Mouse (Mus musculus): ENCODE measurements around the gene Tubb4b. TPM values are rescaled to one million over a fixed set of nuclear protein-coding genes. Genes with fewer than 3 reads are reported as not detected.

Gene Tubb4b
- polyA plus RNA-seq, 1 experiment: 209 TPM

- no peaks in the 10 kb centered on the region for H3K4me1 ChIP-seq (ENCODE audit: control insufficient read depth, insufficient read depth, low read length)
- TF ChIP-seq POLR2A (IDR thresholded peaks at IDR 0.05; ENCODE audit: low read depth, low read length) (no peak), CTCF (IDR thresholded peaks at IDR 0.05; ENCODE audit: borderline replicate concordance, insufficient read depth, low read length) (no peak)
- H3K4me3 ChIP-seq (ENCODE audit: insufficient read depth, low read length): no peak overlapping the region
Observed at GRCm38 (mm10) chr2:25182664-25183063, 41.8 kb downstream of the Tubb4b start.

GRCm38 (mm10) chr2:25181891-25182397 lies 42.6 kb downstream of the Tubb4b start:
- Histone ChIP-seq H3K4me1 (ENCODE audit: control insufficient read depth, insufficient read depth, low read length) (peaks cover 4% of the 10 kb centered on the region; the same call in 1 of the 2 replicates), H3K4me3 (ENCODE audit: insufficient read depth, low read length) (peak overlapping the region; percentile 15; the same call in 1 of the 2 replicates), H3K27ac (ENCODE audit: insufficient read depth, low read length) (no peak overlapping the region)
- no peak for TF ChIP-seq POLR2A (IDR thresholded peaks at IDR 0.05; ENCODE audit: low read depth, low read length)
- TF ChIP-seq CTCF (IDR thresholded peaks at IDR 0.05; ENCODE audit: borderline replicate concordance, insufficient read depth, low read length): no peak

More at GRCm38 (mm10) chr2:25182664-25183063, 41.8 kb downstream of the Tubb4b start:
- no peak overlapping the region for H3K27ac ChIP-seq (ENCODE audit: insufficient read depth, low read length)

DNA sequence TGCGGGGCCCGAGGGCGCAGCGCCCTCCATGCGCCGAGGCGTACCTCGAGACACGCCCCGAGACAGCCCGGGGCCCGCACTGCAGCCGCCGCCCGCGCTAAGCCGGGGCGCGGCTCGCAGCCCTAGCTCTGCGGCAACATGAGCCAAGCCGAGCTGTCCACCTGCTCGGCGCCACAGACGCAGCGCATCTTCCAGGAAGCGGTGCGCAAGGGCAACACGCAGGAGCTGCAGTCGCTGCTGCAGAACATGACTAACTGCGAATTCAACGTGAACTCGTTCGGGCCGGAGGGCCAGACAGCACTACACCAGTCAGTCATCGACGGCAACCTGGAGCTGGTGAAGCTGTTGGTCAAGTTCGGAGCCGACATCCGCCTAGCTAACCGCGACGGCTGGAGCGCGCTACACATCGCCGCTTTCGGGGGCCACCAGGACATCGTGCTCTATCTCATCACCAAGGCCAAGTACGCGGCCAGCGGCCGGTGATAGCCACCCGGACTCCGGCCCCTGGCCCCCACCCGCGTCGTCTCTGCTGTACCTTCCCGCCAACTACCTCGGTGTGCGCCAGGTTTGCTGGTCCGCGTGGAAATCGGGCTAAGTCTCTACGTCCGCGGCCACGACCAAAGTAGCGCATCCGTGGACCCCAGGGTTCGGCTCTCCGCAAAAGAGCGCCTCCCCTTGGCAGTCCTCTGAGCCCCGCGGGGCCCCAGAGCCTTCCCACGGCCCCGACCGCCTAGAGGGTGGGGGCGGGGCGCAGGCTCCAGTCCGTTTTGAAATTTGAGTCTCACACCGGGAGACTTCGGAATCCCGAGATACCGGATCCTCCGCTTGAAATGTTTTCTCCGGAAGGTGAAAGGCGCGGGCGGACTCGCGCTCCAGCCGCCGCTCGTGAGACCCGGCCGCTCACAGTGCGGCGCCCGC lies 43.3 kb downstream of the Tubb4b start:
- Histone ChIP-seq H3K4me1 (ENCODE audit: control insufficient read depth, insufficient read depth, low read length) (peaks cover 11% of the 10 kb centered on the region), H3K27ac (ENCODE audit: insufficient read depth, low read length) (no peak overlapping the region), H3K4me3 (ENCODE audit: insufficient read depth, low read length) (peak overlapping the region; percentile 17)
- TF ChIP-seq CTCF (IDR thresholded peaks at IDR 0.05; ENCODE audit: borderline replicate concordance, insufficient read depth, low read length) (no peak), POLR2A (IDR thresholded peaks at IDR 0.05; ENCODE audit: low read depth, low read length) (no peak)

DNA sequence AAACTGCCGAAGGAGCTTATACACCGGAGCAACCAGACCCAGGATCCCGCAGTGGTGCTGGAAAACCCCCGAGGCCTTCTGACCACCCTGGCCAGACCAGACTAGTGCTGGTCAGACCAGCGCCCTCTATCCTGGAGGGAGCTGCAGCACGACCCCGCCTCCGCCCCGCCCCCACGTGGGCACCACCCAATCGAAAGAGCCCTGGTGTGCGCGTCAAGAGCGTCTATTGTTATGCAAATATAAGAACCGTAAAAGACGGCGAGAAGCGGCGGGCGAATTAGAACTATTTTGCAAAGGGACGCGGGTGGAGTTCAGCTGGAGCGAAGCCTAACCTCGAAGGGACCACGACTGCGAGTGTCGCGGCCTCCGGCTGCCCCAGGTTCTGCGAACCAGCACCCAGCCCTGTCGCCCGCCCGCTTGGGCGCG lies 44.0 kb downstream of the Tubb4b start, which contains the start of gene Nrarp:
Nrarp (plus strand) TSS at position 281 of the 426 bp plus-strand sequence.
- peak within 1 kb of the TSS; percentile 41 for H3K4me3 ChIP-seq (ENCODE audit: insufficient read depth, low read length)
- TF ChIP-seq POLR2A (IDR thresholded peaks at IDR 0.05; ENCODE audit: low read depth, low read length) (peak; percentile 57), CTCF (IDR thresholded peaks at IDR 0.05; ENCODE audit: borderline replicate concordance, insufficient read depth, low read length) (peak; percentile 43; the same call in 1 of the 2 replicates)
- H3K4me1 ChIP-seq (ENCODE audit: control insufficient read depth, insufficient read depth, low read length): peaks cover 12% of the 10 kb centered on the region
- H3K27ac ChIP-seq (ENCODE audit: insufficient read depth, low read length): no peak within 1 kb of the TSS

DNA sequence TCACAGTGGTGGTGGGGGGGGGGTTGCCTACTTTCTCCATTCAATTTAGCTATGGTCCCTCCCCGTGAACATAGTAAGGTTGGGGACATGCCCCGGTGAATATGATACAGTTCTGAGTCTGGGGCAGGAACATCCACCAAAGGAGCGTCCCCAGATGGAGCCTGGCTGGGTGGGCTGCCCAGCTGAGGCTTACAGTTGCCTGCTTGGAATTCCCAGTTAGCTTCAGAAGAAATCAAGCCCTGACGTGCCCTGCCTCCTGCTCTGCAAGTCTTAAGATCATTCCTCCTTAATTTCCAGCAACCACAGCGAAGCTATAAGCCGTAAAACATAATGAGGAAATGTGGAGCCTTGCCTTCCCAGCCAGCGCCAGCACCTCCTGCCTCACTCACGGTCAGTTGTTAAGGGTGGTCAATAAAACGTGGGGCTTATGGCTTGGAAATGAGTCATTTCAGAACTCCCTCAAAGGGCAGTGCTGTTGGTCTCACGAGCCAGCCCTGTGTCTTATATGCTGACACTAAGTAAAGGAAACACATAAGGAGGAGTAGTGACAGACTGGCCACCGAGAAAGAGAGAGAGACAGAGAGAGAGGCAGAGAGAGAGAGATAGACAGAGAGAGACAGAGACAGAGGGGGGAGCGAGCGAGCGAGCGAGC lies 44.8 kb downstream of the Tubb4b start:
- Histone ChIP-seq H3K4me1 (ENCODE audit: control insufficient read depth, insufficient read depth, low read length) (peaks cover 12% of the 10 kb centered on the region), H3K4me3 (ENCODE audit: insufficient read depth, low read length) (no peak overlapping the region), H3K27ac (ENCODE audit: insufficient read depth, low read length) (no peak overlapping the region)
- TF ChIP-seq CTCF (IDR thresholded peaks at IDR 0.05; ENCODE audit: borderline replicate concordance, insufficient read depth, low read length) (no peak), POLR2A (IDR thresholded peaks at IDR 0.05; ENCODE audit: low read depth, low read length) (no peak)

DNA sequence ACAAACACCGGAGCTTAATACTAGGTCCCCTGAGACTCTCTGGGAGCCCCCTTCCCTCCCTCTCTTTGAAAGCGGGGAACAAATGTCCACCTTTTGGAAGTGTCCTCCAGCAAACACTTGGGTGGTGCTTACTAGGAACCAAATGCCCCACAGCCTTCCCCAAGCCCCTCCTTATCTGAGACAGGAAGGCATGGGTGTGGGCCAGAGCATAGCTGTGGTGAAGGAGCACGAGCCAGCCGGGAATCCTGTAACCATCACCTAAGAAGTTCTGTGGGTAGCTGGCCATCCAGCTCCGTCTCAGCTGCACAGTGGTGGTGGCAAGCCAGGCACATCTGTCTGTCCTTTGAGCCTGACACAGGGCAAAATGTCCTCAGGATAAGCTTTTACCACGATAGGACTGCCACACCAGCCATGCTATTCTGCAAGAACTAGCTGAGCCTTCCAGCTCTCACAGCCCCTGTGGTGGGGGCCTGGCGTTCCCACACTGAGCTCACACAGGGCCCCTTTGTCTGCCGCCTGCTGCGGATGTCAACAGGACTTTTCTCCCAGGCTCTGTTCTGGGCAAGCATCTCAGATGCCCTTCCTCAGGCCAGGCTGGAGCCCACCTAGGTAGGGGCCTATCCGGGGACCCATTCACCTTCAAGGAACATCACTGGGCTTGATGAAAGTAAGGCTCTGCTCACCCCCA lies 46.1 kb downstream of the Tubb4b start:
- no peak overlapping the region for H3K27ac ChIP-seq (ENCODE audit: insufficient read depth, low read length)
- H3K4me1 ChIP-seq (ENCODE audit: control insufficient read depth, insufficient read depth, low read length): peaks cover 12% of the 10 kb centered on the region
- TF ChIP-seq POLR2A (IDR thresholded peaks at IDR 0.05; ENCODE audit: low read depth, low read length) (no peak), CTCF (IDR thresholded peaks at IDR 0.05; ENCODE audit: borderline replicate concordance, insufficient read depth, low read length) (no peak)
- no peak overlapping the region for H3K4me3 ChIP-seq (ENCODE audit: insufficient read depth, low read length)

- Histone ChIP-seq H3K4me3 (ENCODE audit: insufficient read depth, low read length) (no peak overlapping the region), H3K4me1 (ENCODE audit: control insufficient read depth, insufficient read depth, low read length) (peaks cover 14% of the 10 kb centered on the region), H3K27ac (ENCODE audit: insufficient read depth, low read length) (no peak overlapping the region)
- TF ChIP-seq CTCF (IDR thresholded peaks at IDR 0.05; ENCODE audit: borderline replicate concordance, insufficient read depth, low read length): no peak
- no peak for TF ChIP-seq POLR2A (IDR thresholded peaks at IDR 0.05; ENCODE audit: low read depth, low read length)
Observed at GRCm38 (mm10) chr2:25177685-25178084, 46.8 kb downstream of the Tubb4b start.

DNA sequence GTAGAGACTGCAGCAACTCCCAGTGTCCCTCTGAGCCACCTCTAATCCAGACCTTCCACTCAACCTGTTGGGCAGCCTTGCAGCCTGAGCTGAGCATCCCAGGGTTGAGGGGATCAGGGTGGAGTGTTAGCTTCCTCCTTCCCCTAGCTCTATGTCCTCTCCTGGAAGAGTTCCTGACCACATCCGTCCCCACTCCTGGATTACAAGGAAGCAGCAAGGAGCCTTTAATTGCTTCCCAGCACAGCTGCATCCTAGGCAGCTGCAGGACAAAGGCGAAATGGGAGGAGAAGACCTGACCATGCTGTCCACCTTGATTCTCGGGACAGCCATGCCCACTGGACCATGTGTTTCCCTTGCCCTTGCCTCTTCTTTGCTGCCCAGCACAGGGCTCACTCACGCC lies 47.4 kb downstream of the Tubb4b start:
- H3K4me1 ChIP-seq (ENCODE audit: control insufficient read depth, insufficient read depth, low read length): peaks cover 14% of the 10 kb centered on the region
- no peak for TF ChIP-seq CTCF (IDR thresholded peaks at IDR 0.05; ENCODE audit: borderline replicate concordance, insufficient read depth, low read length)
- TF ChIP-seq POLR2A (IDR thresholded peaks at IDR 0.05; ENCODE audit: low read depth, low read length): no peak
- H3K27ac ChIP-seq (ENCODE audit: insufficient read depth, low read length): no peak overlapping the region
- H3K4me3 ChIP-seq (ENCODE audit: insufficient read depth, low read length): no peak overlapping the region

- Histone ChIP-seq H3K4me3 (ENCODE audit: insufficient read depth, low read length) (no peak overlapping the region), H3K4me1 (ENCODE audit: control insufficient read depth, insufficient read depth, low read length) (peaks cover 14% of the 10 kb centered on the region), H3K27ac (ENCODE audit: insufficient read depth, low read length) (no peak overlapping the region)
- TF ChIP-seq CTCF (IDR thresholded peaks at IDR 0.05; ENCODE audit: borderline replicate concordance, insufficient read depth, low read length): no peak
Observed at GRCm38 (mm10) chr2:25176573-25176972, 47.9 kb downstream of the Tubb4b start.

Data from embryonic fibroblast, embryonic 13.5 days (primary cell).